Mouse (Mus musculus) stomach, postnatal 0 days (tissue): ENCODE measurements at regions not wholly inside any gene's neighbourhood (a gene's known extent, or its start where the extent isn't known, plus 50 kb on each side); places are given as distances from the start of the nearest gene placed in this dataset.
A peak's percentile ranks its signal among the peaks of the same experiment; 100 is the strongest.

ENCODE experiments used
- ATAC-seq: fragments of 200-750 bp; cut with Nextera tagmentation; 2 replicates; pipeline ENCODE4 v1.8.0; 2017; ENCODE audit not compliant: low FRiP score, low TSS enrichment
- DNase-seq: peaks from one replicate; pipeline ENCODE4 v3.0.0-alpha.2; 2016; ENCODE audit warnings: low spot score
- H3K27ac ChIP-seq: fragments of 300-500 bp; sonication (generic); replicated peaks from 2 replicates; pipeline ENCODE4 v1.5.1; 2014; ENCODE audit warnings: mild to moderate bottlenecking, control low read depth
- H3K27me3 ChIP-seq: fragments of 300-500 bp; sonication (generic); 2 replicates; pipeline ENCODE4 v1.6.1; 2014; ENCODE audit warnings: low read length; ENCODE audit not compliant: control insufficient read depth, insufficient read depth
- H3K36me3 ChIP-seq: fragments of 300-500 bp; sonication (generic); 2 replicates; pipeline ENCODE4 v1.6.1; 2014; ENCODE audit warnings: low read length, mixed read lengths; ENCODE audit not compliant: control insufficient read depth, insufficient read depth
- H3K4me1 ChIP-seq: fragments of 300-500 bp; sonication (generic); replicated peaks from 2 replicates; pipeline ENCODE4 v1.6.1; 2014; ENCODE audit warnings: antibody characterized with exemption; ENCODE audit not compliant: control insufficient read depth, insufficient read depth
- H3K4me2 ChIP-seq: fragments of 300-500 bp; sonication (generic); replicated peaks from 2 replicates; pipeline ENCODE4 v1.6.1; 2014; ENCODE audit warnings: low read depth, mild to moderate bottlenecking, control low read depth, moderate library complexity
- H3K4me3 ChIP-seq: fragments of 300-500 bp; sonication (generic); 2 replicates; pipeline ENCODE4 v1.5.1; 2014; ENCODE audit warnings: low read depth, low read length, control low read depth
- H3K9ac ChIP-seq: fragments of 300-500 bp; sonication (generic); 2 replicates; pipeline ENCODE4 v1.6.1; 2014; ENCODE audit warnings: mild to moderate bottlenecking, low read length, control low read depth, mixed read lengths
- H3K9me3 ChIP-seq: fragments of 300-500 bp; sonication (generic); 2 replicates; pipeline ENCODE4 v1.6.1; 2016; ENCODE audit warnings: low read length; ENCODE audit not compliant: control insufficient read depth
- CTCF ChIP-seq: IDR thresholded peaks from 2 replicates; pipeline ENCODE4 v1.5.1; 2016; ENCODE audit warnings: antibody characterized with exemption, low read depth, mild to moderate bottlenecking, moderate library complexity
- EP300 ChIP-seq: optimal IDR thresholded peaks from 2 replicates; pipeline ENCODE3; 2016; ENCODE audit warnings: antibody characterized with exemption
- WGBS: fragments of 180-500 bp; shearing (Covaris S2); extraction: QIAGEN DNeasy Blood & Tissue Kit; methylation state at CpG from one replicate; pipeline ENCODE4 v1.1.7; 2014; 5-methylcytosine and 5-hydroxymethylcytosine counted together

- H3K4me3 ChIP-seq = no peak overlapping the region
- no peak overlapping the region for H3K4me2 ChIP-seq
- H3K27ac ChIP-seq = no peak overlapping the region
- H3K9ac ChIP-seq = no peak overlapping the region
- WGBS = 19% methylated on average over 10 of the region's 10 CpGs
- H3K36me3 ChIP-seq = no peaks in the 10 kb centered on the region
- ATAC-seq (peak; percentile 55; the same call in 1 of the 2 replicates), DNase-seq (peak; percentile 27)
- TF ChIP-seq EP300 (no peak), CTCF (peak; percentile 48)
- H3K4me1 ChIP-seq = no peaks in the 10 kb centered on the region
- no peaks in the 10 kb centered on the region for H3K9me3 ChIP-seq
- no peaks in the 10 kb centered on the region for H3K27me3 ChIP-seq
Observed at GRCm38 (mm10) chr2:28287210-28287860, 94.5 kb downstream of the Olfm1 start.

DNA sequence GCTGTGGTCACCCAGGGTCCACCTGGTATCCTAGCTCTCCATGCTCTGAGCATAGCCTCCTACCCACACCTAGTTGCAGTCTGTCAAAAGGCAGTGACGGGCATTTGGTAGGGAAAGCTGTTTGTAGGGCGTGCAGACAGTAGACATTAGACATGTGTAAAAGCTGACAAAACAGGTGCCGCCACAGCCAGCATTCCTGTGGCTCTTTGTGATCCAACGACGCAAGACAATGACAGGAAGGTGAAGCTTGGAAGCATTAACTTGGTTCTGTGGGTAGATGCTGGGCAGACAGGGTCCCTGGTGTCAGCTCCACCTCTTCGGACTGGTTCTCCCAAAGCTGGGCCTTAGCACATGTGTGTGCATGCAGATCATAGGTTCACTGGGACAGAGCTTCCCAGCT is 96.5 kb downstream of the Olfm1 start:
- Histone ChIP-seq H3K4me1 (no peaks in the 10 kb centered on the region), H3K9me3 (no peaks in the 10 kb centered on the region), H3K27ac (no peak overlapping the region), H3K4me2 (no peak overlapping the region), H3K9ac (no peak overlapping the region), H3K36me3 (no peaks in the 10 kb centered on the region), H3K27me3 (no peaks in the 10 kb centered on the region), H3K4me3 (no peak overlapping the region)
- TF ChIP-seq CTCF (no peak), EP300 (no peak)
- no peak for ATAC-seq
- no peak for DNase-seq
- WGBS = 77% methylated on average over 6 of the region's 6 CpGs

DNA sequence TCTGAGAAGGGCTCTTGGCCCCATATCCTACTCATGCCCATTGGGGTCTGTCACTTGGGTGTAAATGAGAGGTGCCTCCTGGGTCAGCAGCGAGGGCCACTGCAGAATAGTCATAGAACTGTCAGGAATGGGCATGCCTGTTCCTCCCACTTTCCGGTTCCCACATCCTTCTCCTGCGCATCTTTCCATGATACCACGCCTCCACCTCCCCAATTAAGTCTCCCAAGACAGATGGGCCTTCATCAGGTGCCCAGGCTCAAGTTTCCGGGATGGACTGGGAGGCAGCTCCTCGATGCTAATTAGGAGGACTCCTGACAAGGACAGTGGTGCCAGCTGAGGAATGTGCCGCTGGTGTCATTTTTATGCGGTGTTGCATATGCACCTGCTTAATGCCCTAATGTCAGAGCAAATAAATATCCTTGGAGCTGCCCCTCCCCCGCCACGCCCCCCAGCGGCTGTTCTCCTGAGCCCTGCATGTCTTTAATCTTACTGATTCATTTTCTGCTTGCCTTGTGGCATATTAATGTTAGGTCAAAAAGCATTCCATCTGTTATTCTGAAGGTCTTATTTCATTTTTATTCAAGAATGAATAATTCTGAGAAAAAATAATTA is 97.2 kb downstream of the Olfm1 start:
- Histone ChIP-seq H3K36me3 (no peaks in the 10 kb centered on the region), H3K27ac (no peak overlapping the region), H3K9ac (no peak overlapping the region), H3K4me1 (no peaks in the 10 kb centered on the region), H3K27me3 (no peaks in the 10 kb centered on the region), H3K9me3 (no peaks in the 10 kb centered on the region), H3K4me2 (no peak overlapping the region), H3K4me3 (no peak overlapping the region)
- ATAC-seq (no peak), DNase-seq (no peak)
- WGBS = 62% methylated on average over 11 of the region's 11 CpGs
- TF ChIP-seq EP300 = no peak
- TF ChIP-seq CTCF = peak; percentile 33

DNA sequence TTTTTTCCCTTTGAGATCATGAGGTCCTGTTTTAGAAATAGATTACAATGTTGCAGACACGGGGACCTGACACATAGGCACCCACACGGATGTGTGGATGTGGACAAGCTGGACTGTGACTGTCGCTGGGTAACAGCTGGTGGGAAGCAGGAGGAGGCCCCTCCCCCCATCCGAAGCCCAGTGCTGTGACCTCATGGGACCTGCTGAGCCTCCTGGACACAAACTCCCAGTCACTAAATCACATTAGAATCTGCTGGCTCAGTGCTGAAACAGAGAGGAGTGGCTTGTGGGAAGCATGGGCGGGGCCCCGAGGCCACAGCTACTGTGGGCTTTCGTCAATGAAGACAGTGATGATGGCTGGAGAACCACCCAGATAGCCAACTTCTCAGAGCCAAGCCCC is 101.7 kb downstream of the Olfm1 start:
- TF ChIP-seq EP300 (no peak), CTCF (no peak)
- H3K4me1 ChIP-seq = no peaks in the 10 kb centered on the region
- no peak overlapping the region for H3K9ac ChIP-seq
- H3K36me3 ChIP-seq = no peaks in the 10 kb centered on the region
- H3K9me3 ChIP-seq = no peaks in the 10 kb centered on the region
- no peaks in the 10 kb centered on the region for H3K27me3 ChIP-seq
- no peak overlapping the region for H3K27ac ChIP-seq
- no peak overlapping the region for H3K4me3 ChIP-seq
- DNase-seq (peak; percentile 16), ATAC-seq (peak; percentile 56; the same call in 1 of the 2 replicates)
- 29% methylated on average over 7 of the region's 7 CpGs for WGBS
- no peak overlapping the region for H3K4me2 ChIP-seq

GRCm38 (mm10) chr2:28296183-28296582 is 103.4 kb downstream of the Olfm1 start:
- Histone ChIP-seq H3K27me3 (no peaks in the 10 kb centered on the region), H3K9ac (no peak overlapping the region), H3K4me3 (no peak overlapping the region), H3K9me3 (no peaks in the 10 kb centered on the region), H3K36me3 (no peaks in the 10 kb centered on the region), H3K4me2 (no peak overlapping the region), H3K4me1 (no peaks in the 10 kb centered on the region), H3K27ac (no peak overlapping the region)
- 77% methylated on average over 12 of the region's 12 CpGs for WGBS
- DNase-seq (no peak), ATAC-seq (no peak)
- TF ChIP-seq EP300 (no peak), CTCF (no peak)

- no peak overlapping the region for H3K4me3 ChIP-seq
- H3K27me3 ChIP-seq = no peaks in the 10 kb centered on the region
- no peaks in the 10 kb centered on the region for H3K4me1 ChIP-seq
- no peak overlapping the region for H3K27ac ChIP-seq
- H3K4me2 ChIP-seq = no peak overlapping the region
- 49% methylated on average over 6 of the region's 6 CpGs for WGBS
- no peaks in the 10 kb centered on the region for H3K36me3 ChIP-seq
- ATAC-seq (no peak), DNase-seq (no peak)
- H3K9ac ChIP-seq = no peak overlapping the region
- no peak for TF ChIP-seq CTCF
- TF ChIP-seq EP300 = no peak
- H3K9me3 ChIP-seq = no peaks in the 10 kb centered on the region
Observed at GRCm38 (mm10) chr2:28298738-28299137, 105.9 kb downstream of the Olfm1 start.
